Mouse (Mus musculus) spleen, postnatal 4 days (tissue): ENCODE results near the gene Gsdme.

Experiments used
- DNase-seq, 2 experiments: peaks; one replicate each; pipeline ENCODE4 v3.0.0; 2022; ENCODE audit warnings: low spot score in 2 of 2

Gsdme gene

GRCm38 (mm10) chr6:50191605-50192004 is 72.1 kb downstream of the Gsdme start:
- no peak for DNase-seq

- DNase-seq: no peak
Observed at GRCm38 (mm10) chr6:50189376-50189775, 74.3 kb downstream of the Gsdme start.

DNA sequence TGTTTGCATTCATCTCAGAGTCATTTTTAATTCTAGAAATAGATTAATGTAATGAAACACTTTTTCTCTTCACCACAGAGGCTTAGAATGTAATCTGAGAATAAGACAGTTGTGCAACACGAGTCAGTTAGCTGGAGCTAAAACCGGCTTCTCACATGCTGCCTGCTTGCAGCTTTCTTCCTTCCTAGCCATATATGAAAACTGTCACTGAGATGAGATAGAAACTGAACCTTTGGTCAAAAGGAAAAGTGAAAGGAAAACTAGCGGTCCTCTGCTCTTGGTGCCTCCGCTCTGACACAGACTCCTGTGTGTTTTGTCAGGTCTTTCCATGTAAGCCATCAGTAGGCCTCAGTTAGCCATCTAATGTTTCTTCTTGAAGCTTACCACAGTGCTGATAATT is 75.7 kb downstream of the Gsdme start:
- DNase-seq: no peak

GRCm38 (mm10) chr6:50180189-50180588 is 83.5 kb downstream of the Gsdme start:
- DNase-seq: no peak

DNA sequence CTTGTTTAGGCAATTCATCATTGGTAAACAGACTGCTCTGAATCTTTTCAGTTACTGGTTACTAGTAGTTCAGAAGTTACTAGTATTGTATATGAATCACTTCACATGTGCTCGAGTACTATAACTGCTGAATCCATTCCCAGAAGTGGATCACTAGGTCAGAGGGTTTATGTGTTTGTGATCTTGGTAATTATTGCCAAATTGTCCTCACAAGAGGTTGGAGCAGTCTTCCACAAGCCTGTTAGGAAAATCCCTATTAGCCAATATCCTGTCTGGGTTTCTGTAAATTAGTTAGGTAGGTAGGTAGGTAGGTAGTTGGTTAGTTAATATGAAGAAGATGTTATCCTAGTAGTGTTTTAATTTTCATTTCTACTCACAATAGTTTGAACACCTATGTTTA is 87.9 kb downstream of the Gsdme start:
- DNase-seq: no peak

GRCm38 (mm10) chr6:50169771-50170170 is 93.9 kb downstream of the Gsdme start:
- DNase-seq: no peak

- DNase-seq: no peak
Observed at GRCm38 (mm10) chr6:50168821-50169220, 94.8 kb downstream of the Gsdme start.

DNA sequence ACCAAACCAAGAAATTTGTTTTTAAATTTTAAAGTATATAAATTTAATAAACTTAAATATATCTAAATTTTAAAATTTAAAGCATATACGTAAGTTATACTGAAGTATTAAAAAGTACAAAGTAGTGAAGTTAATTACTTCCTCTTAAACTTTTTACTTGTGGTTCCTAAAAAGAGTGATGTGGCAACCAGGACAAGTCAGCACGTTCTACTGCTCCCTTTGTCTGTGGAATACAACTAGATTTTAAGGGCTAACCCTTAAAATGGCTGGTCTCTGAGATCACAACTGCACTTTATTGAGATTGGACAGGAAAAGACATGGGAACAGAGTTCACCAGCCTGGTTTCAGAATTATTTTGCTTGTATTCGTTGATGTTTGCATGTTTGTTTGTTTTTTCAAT is 100.6 kb downstream of the Gsdme start:
- DNase-seq: no peak

DNA sequence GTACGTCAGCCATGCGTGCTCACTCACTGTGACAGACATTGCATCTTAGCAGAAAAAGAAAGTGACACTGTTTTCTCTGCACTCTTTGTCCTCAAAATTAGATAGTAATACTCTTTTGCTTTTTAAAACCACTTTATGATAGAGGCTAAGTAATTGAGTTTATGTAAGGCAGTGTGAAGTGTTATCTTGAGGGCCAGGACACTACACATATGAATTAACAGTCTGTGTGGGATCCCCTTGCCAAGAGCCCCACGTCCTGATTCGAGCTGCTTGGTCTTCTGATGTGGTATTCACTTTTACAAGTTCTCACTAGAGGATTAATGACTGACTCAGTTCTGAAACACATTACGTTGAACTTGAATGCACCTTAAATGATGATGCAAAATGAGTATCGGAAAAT is 103.8 kb downstream of the Gsdme start:
- no peak for DNase-seq

GRCm38 (mm10) chr6:50149378-50149777 is 114.3 kb downstream of the Gsdme start:
- DNase-seq: no peak

GRCm38 (mm10) chr6:50146158-50146557 is 117.5 kb downstream of the Gsdme start:
- no peak for DNase-seq

DNA sequence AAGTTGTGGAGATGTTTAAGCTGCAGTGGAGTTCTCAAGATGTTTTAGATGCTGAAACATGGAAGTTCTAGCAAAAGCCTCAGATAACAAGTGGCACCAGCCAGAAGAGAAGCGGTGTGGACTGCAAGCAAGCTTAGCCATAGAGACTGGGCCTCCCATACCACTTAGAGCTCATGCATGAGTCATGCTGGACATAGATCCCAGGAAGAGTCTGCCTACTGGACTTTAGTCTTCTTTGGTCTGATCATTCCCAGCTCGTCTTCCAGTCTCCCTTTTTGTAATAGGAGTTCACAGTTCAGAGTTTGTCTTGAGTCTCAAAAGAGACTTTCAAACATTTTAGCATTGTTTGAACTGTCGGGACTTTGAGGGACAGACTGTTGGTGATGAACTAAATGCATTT is 124.1 kb downstream of the Gsdme start:
- no peak for DNase-seq
